Mouse (Mus musculus) gonadal fat pad, adult 2 months (tissue): Measurements from ENCODE around the gene Ano5. TPM values are rescaled to one million over a fixed set of nuclear protein-coding genes. Genes with fewer than 3 reads are reported as not detected.

Experiments used
- DNase-seq: peaks from one replicate; pipeline ENCODE4 v3.0.0-alpha.2; 2012; ENCODE audit warnings: low read depth
- polyA plus RNA-seq: library from polyadenylated mRNA; depleted of rRNA; stranded (reverse); fragments of >200 nt; gene quantifications from 2 replicates; pipeline ENCODE4 v1.2.3, GENCODE M21; 2012; rRNA removed

The Ano5 gene
- polyA plus RNA-seq, 1 experiment, result 0.35 TPM

DNA sequence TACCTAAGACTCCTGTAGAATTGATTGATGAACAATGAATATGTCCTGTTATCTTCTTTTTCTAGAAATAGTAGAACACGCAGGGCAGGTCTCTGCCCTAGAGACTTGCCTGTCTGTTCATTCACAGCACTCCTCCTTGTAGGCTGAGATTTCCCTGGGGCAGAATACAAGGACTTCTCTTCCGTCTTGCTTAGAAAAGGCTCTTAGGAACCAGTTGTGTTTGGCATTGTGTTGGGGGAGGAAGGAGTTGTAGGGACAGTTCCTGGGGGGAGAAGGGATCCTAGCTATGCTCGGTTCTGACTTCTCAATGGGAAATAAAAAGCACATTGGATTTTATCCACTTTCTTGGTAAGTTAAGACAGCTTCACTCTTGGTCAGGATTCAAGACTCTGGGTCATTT lies 118.4 kb downstream of the Ano5 start:
- DNase-seq, result no peak

DNA sequence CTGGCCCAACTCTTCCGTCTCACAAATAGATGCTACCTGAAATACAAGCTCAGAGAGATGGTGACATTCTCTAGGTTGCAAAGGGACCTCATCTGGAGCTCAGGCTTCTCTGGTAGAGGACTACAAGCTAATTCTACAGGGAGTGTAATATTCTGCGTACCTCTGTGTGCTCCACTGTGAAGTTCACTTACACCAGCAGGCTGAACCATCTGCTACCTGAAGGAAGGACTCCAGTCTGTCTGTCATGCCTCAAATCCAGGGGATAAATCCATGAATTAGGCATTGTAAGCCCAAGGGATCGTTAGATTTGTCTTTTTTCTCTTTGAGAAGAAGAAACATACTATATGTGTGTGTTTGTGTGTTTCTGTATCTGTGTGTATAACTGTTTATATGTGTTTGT lies 120.3 kb downstream of the Ano5 start:
- no peak for DNase-seq

DNA sequence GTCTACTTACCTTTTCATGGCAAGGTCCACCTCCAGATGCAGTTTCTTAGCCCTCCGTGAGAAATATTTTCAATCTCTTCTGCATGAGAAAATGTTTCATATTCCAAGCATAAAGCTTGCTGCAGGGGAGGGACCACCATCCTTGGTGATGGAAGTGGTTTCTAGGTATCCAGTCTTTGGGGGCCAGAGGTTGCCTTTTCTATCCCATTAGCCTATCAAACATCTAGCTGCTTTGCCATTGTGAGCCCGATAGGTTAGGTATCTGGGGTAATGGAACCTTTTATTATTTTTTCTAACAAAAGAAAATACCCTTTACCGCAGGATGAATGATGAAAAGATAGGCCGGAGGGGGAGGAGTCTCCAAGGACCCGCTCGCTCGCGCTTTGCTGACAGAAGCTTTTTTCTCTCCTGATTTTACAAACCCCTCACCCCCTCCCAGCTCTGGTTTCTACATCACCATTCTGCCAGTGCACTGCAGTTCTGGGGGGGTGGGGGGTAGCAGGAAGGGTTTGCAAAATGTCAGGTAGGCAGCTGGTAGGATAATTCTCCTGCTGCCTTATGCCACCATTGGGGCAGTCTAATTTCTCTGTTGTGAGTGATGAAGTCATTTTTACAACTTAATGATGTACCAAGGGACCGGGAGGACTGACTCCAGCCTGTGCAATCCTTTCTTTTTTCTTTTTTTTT lies 121.9 kb downstream of the Ano5 start:
- DNase-seq, result no peak

DNA sequence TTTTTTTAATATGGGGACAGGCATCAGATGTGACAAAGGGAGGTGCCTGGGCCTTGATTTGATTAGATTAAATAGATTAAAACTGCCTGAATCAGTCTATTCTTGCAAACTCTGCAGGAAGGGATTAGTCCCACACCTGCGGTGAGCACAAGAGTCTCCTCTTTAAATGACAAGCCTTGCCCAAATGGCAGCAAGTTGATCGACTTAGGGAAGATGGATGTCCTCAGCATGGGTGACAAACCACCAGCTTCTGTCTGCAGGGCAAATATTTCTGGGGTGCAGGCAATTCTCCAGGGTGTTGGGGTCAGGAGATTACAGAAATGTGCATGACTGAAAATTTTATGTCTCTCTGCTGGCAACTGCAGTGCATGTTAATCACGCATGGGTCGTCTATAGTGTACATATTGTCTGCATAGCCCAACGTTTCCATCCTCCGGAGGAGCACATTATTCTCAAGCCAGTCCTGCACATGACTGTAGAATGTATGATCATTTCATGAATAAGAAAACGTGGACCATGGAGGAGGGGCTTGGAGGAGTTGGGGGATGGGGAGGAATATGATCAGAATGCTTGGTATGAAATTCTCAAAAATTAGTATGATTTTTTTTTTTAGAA lies 122.5 kb downstream of the Ano5 start:
- DNase-seq, result no peak

Other genes starting within 250 kb of the Ano5 start
- gene Slc17a6, start 111.0 kb downstream of the Ano5 start, polyA plus RNA-seq, result 0.14 and 0.22 TPM in 2 replicates